Mouse (Mus musculus) heart, postnatal 0 days (tissue): ENCODE measurements around the gene Mien1.

Source experiments
- CTCF ChIP-seq: IDR thresholded peaks from 2 replicates; pipeline ENCODE4 v1.5.1; 2016; ENCODE audit warnings: antibody characterized with exemption, control low read depth, low read depth
- EP300 ChIP-seq: IDR thresholded peaks from 2 replicates; pipeline ENCODE4 v1.6.1; 2016; ENCODE audit warnings: antibody characterized with exemption, low read depth

GRCm38 (mm10) chr11:98447475-98447834 lies 8.7 kb upstream of the Mien1 start:
- TF ChIP-seq CTCF (no peak), EP300 (no peak)
